Mouse (Mus musculus): ENCODE results near the gene 9530068E07Rik. TPM values are rescaled to one million over a fixed set of nuclear protein-coding genes. Genes with fewer than 3 reads are reported as not detected.
A peak's percentile ranks its signal among the peaks of the same experiment; 100 is the strongest.

9530068E07Rik gene
- polyA plus RNA-seq, 1 experiment from 2014 or later = 88.9 TPM

GRCm38 (mm10) chr11:52361287-52361921 lies 34.8 kb upstream of the 9530068E07Rik start:
- Histone ChIP-seq H3K4me2 (ENCODE audit: low read depth, low read length) (peak overlapping the region; percentile 91), H3K4me3 (ENCODE audit: low read depth, low read length) (peak overlapping the region; percentile 76), H3K4me1 (ENCODE audit: insufficient read depth) (peaks cover 49% of the 10 kb centered on the region), H3K9me3 (ENCODE audit: low read length) (no peaks in the 10 kb centered on the region), H3K36me3 (replicated peaks; ENCODE audit: insufficient read depth, low read length) (no peaks in the 10 kb centered on the region), H3K27me3 (ENCODE audit: insufficient read depth, low read length) (no peaks in the 10 kb centered on the region), H3K9ac (replicated peaks) (peak overlapping the region; percentile 89), H3K27ac (ENCODE audit: low read depth) (peak overlapping the region; percentile 94)
- ATAC-seq = peak; percentile 14
- TF ChIP-seq EP300 (IDR thresholded peaks at IDR 0.05; ENCODE audit: low read depth) = no peak
- no peak for TF ChIP-seq CTCF (IDR thresholded peaks at IDR 0.05; ENCODE audit: low read depth)
- DNase-seq = peak; percentile 66
- WGBS (ENCODE audit: insufficient replicate concordance) = under 1% methylated on average over 47 of the region's 47 CpGs

- Histone ChIP-seq H3K4me3 (ENCODE audit: low read depth, low read length) (no peak overlapping the region), H3K9me3 (ENCODE audit: low read length) (no peaks in the 10 kb centered on the region), H3K9ac (replicated peaks) (no peak overlapping the region), H3K4me2 (ENCODE audit: low read depth, low read length) (no peak overlapping the region), H3K4me1 (ENCODE audit: insufficient read depth) (peaks cover 62% of the 10 kb centered on the region), H3K36me3 (replicated peaks; ENCODE audit: insufficient read depth, low read length) (no peaks in the 10 kb centered on the region), H3K27ac (ENCODE audit: low read depth) (no peak overlapping the region), H3K27me3 (ENCODE audit: insufficient read depth, low read length) (no peaks in the 10 kb centered on the region)
- DNase-seq = no peak
- no peak for ATAC-seq
- no peak for TF ChIP-seq EP300 (IDR thresholded peaks at IDR 0.05; ENCODE audit: low read depth)
- TF ChIP-seq CTCF (IDR thresholded peaks at IDR 0.05; ENCODE audit: low read depth) = no peak
- 63% methylated on average over 2 of the region's 2 CpGs for WGBS (ENCODE audit: insufficient replicate concordance)
These were observed 31.9 kb upstream of the 9530068E07Rik start for GRCm38 (mm10) chr11:52364376-52364775.

GRCm38 (mm10) chr11:52365143-52365542 lies 31.1 kb upstream of the 9530068E07Rik start:
- no peak for TF ChIP-seq EP300 (IDR thresholded peaks at IDR 0.05; ENCODE audit: low read depth)
- TF ChIP-seq CTCF (IDR thresholded peaks at IDR 0.05; ENCODE audit: low read depth) = no peak
- Histone ChIP-seq H3K9me3 (ENCODE audit: low read length) (no peaks in the 10 kb centered on the region), H3K4me3 (ENCODE audit: low read depth, low read length) (no peak overlapping the region), H3K4me2 (ENCODE audit: low read depth, low read length) (no peak overlapping the region), H3K9ac (replicated peaks) (no peak overlapping the region), H3K27ac (ENCODE audit: low read depth) (peak overlapping the region; percentile 18; the same call in 1 of the 2 replicates), H3K27me3 (ENCODE audit: insufficient read depth, low read length) (no peaks in the 10 kb centered on the region), H3K36me3 (replicated peaks; ENCODE audit: insufficient read depth, low read length) (no peaks in the 10 kb centered on the region), H3K4me1 (ENCODE audit: insufficient read depth) (peaks cover 61% of the 10 kb centered on the region)
- ATAC-seq (no peak), DNase-seq (no peak)
- WGBS (ENCODE audit: insufficient replicate concordance) = 37% methylated on average over 1 of the region's 1 CpGs

- H3K9me3 ChIP-seq (ENCODE audit: low read length) = no peaks in the 10 kb centered on the region
- ATAC-seq (no peak), DNase-seq (no peak)
- 49% methylated on average over 5 of the region's 5 CpGs for WGBS (ENCODE audit: insufficient replicate concordance)
- 0 out of 2 replicates have a peak overlapping the region, but pooled peaks have one; percentile 24 for H3K4me2 ChIP-seq (ENCODE audit: low read depth, low read length)
- H3K4me3 ChIP-seq (ENCODE audit: low read depth, low read length) = no peak overlapping the region
- H3K27ac ChIP-seq (ENCODE audit: low read depth) = 0 out of 2 replicates have a peak overlapping the region, but pooled peaks have one; percentile 5
- H3K36me3 ChIP-seq (replicated peaks; ENCODE audit: insufficient read depth, low read length) = no peaks in the 10 kb centered on the region
- peaks cover 65% of the 10 kb centered on the region for H3K4me1 ChIP-seq (ENCODE audit: insufficient read depth)
- TF ChIP-seq CTCF (IDR thresholded peaks at IDR 0.05; ENCODE audit: low read depth) (no peak), EP300 (IDR thresholded peaks at IDR 0.05; ENCODE audit: low read depth) (no peak)
- H3K27me3 ChIP-seq (ENCODE audit: insufficient read depth, low read length) = no peaks in the 10 kb centered on the region
- H3K9ac ChIP-seq (replicated peaks) = no peak overlapping the region
These were observed 29.9 kb upstream of the 9530068E07Rik start for GRCm38 (mm10) chr11:52366358-52366757.

- ATAC-seq (no peak), DNase-seq (no peak)
- no peak overlapping the region for H3K4me2 ChIP-seq (ENCODE audit: low read depth, low read length)
- 49% methylated on average over 10 of the region's 10 CpGs for WGBS (ENCODE audit: insufficient replicate concordance)
- no peaks in the 10 kb centered on the region for H3K27me3 ChIP-seq (ENCODE audit: insufficient read depth, low read length)
- peak overlapping the region; percentile 55 for H3K27ac ChIP-seq (ENCODE audit: low read depth)
- no peaks in the 10 kb centered on the region for H3K36me3 ChIP-seq (replicated peaks; ENCODE audit: insufficient read depth, low read length)
- no peak overlapping the region for H3K9ac ChIP-seq (replicated peaks)
- no peaks in the 10 kb centered on the region for H3K9me3 ChIP-seq (ENCODE audit: low read length)
- H3K4me1 ChIP-seq (ENCODE audit: insufficient read depth) = peaks cover 52% of the 10 kb centered on the region
- H3K4me3 ChIP-seq (ENCODE audit: low read depth, low read length) = no peak overlapping the region
- TF ChIP-seq CTCF (IDR thresholded peaks at IDR 0.05; ENCODE audit: low read depth) (no peak), EP300 (IDR thresholded peaks at IDR 0.05; ENCODE audit: low read depth) (no peak)
These were observed 27.8 kb upstream of the 9530068E07Rik start for GRCm38 (mm10) chr11:52368176-52368985.

Data from liver, postnatal 0 days (tissue).